Mouse (Mus musculus): ENCODE measurements around the gene Rnf223. TPM values are rescaled to one million over a fixed set of nuclear protein-coding genes. Genes with fewer than 3 reads are reported as not detected.

Rnf223 gene
- polyA plus RNA-seq (2014; fragmentation: Illumina TruSeq; extraction: RNeasy Lipid Tissue Mini Kit (QIAGEN cat#74804); ENCODE audit: low read depth, low replicate concordance): 0.46 TPM

GRCm38 (mm10) chr4:156130436-156130835, at the start of gene Rnf223:
Rnf223 (plus strand) TSS chr4:156130513.

GRCm38 (mm10) chr4:156109570-156110331, 20.6 kb upstream of the Rnf223 start, which contains the start of gene 9430015G10Rik:
9430015G10Rik (plus strand) TSS chr4:156109982.

Other genes with a start within 250 kb of the Rnf223 start
- 20.0 TPM for gene Pusl1, start 238.7 kb upstream of the Rnf223 start, polyA plus RNA-seq (2014; fragmentation: Illumina TruSeq; extraction: RNeasy Lipid Tissue Mini Kit (QIAGEN cat#74804); ENCODE audit: low read depth, low replicate concordance)
- gene Acap3, start 238.7 kb upstream of the Rnf223 start, polyA plus RNA-seq (2014; fragmentation: Illumina TruSeq; extraction: RNeasy Lipid Tissue Mini Kit (QIAGEN cat#74804); ENCODE audit: low read depth, low replicate concordance): 9.8 TPM
- gene Ube2j2, start 186.7 kb upstream of the Rnf223 start, polyA plus RNA-seq (2014; fragmentation: Illumina TruSeq; extraction: RNeasy Lipid Tissue Mini Kit (QIAGEN cat#74804); ENCODE audit: low read depth, low replicate concordance): 49.1 TPM
- gene C1qtnf12, start 168.2 kb upstream of the Rnf223 start, polyA plus RNA-seq (2014; fragmentation: Illumina TruSeq; extraction: RNeasy Lipid Tissue Mini Kit (QIAGEN cat#74804); ENCODE audit: low read depth, low replicate concordance): 116 TPM
- 5.6 TPM for gene B3galt6, start 137.9 kb upstream of the Rnf223 start, polyA plus RNA-seq (2014; fragmentation: Illumina TruSeq; extraction: RNeasy Lipid Tissue Mini Kit (QIAGEN cat#74804); ENCODE audit: low read depth, low replicate concordance)
- gene Sdf4, start 137.6 kb upstream of the Rnf223 start, polyA plus RNA-seq (2014; fragmentation: Illumina TruSeq; extraction: RNeasy Lipid Tissue Mini Kit (QIAGEN cat#74804); ENCODE audit: low read depth, low replicate concordance): 298 TPM
- gene Tnfrsf4, start 116.7 kb upstream of the Rnf223 start, polyA plus RNA-seq (2014; fragmentation: Illumina TruSeq; extraction: RNeasy Lipid Tissue Mini Kit (QIAGEN cat#74804); ENCODE audit: low read depth, low replicate concordance): 2.4 TPM
- 1.8 TPM for gene Tnfrsf18, start 104.3 kb upstream of the Rnf223 start, polyA plus RNA-seq (2014; fragmentation: Illumina TruSeq; extraction: RNeasy Lipid Tissue Mini Kit (QIAGEN cat#74804); ENCODE audit: low read depth, low replicate concordance)
- 19.1 TPM for gene Ttll10, start 71.1 kb upstream of the Rnf223 start, polyA plus RNA-seq (2014; fragmentation: Illumina TruSeq; extraction: RNeasy Lipid Tissue Mini Kit (QIAGEN cat#74804); ENCODE audit: low read depth, low replicate concordance)
- gene 9430015G10Rik, start 20.5 kb upstream of the Rnf223 start, polyA plus RNA-seq (2014; fragmentation: Illumina TruSeq; extraction: RNeasy Lipid Tissue Mini Kit (QIAGEN cat#74804); ENCODE audit: low read depth, low replicate concordance): 22.0 TPM
- gene Agrn, start 67.0 kb downstream of the Rnf223 start, polyA plus RNA-seq (2014; fragmentation: Illumina TruSeq; extraction: RNeasy Lipid Tissue Mini Kit (QIAGEN cat#74804); ENCODE audit: low read depth, low replicate concordance): 58.2 TPM
- gene Isg15, start 70.3 kb downstream of the Rnf223 start, polyA plus RNA-seq (2014; fragmentation: Illumina TruSeq; extraction: RNeasy Lipid Tissue Mini Kit (QIAGEN cat#74804); ENCODE audit: low read depth, low replicate concordance): 14.3 TPM
- 5.0 TPM for gene AW011738, start 72.8 kb downstream of the Rnf223 start, polyA plus RNA-seq (2014; fragmentation: Illumina TruSeq; extraction: RNeasy Lipid Tissue Mini Kit (QIAGEN cat#74804); ENCODE audit: low read depth, low replicate concordance)
- 0.46 TPM for gene Perm1, start 85.4 kb downstream of the Rnf223 start, polyA plus RNA-seq (2014; fragmentation: Illumina TruSeq; extraction: RNeasy Lipid Tissue Mini Kit (QIAGEN cat#74804); ENCODE audit: low read depth, low replicate concordance)
- gene Plekhn1, start 104.3 kb downstream of the Rnf223 start, polyA plus RNA-seq (2014; fragmentation: Illumina TruSeq; extraction: RNeasy Lipid Tissue Mini Kit (QIAGEN cat#74804); ENCODE audit: low read depth, low replicate concordance): 18.4 TPM
- 35.5 TPM for gene Noc2l, start 105.5 kb downstream of the Rnf223 start, polyA plus RNA-seq (2014; fragmentation: Illumina TruSeq; extraction: RNeasy Lipid Tissue Mini Kit (QIAGEN cat#74804); ENCODE audit: low read depth, low replicate concordance)
- gene Samd11, start 125.1 kb downstream of the Rnf223 start, polyA plus RNA-seq (2014; fragmentation: Illumina TruSeq; extraction: RNeasy Lipid Tissue Mini Kit (QIAGEN cat#74804); ENCODE audit: low read depth, low replicate concordance): 0.72 TPM
- gene Vmn2r-ps159, start 200.6 kb downstream of the Rnf223 start, polyA plus RNA-seq (2014; fragmentation: Illumina TruSeq; extraction: RNeasy Lipid Tissue Mini Kit (QIAGEN cat#74804); ENCODE audit: low read depth, low replicate concordance): not detected